Mouse (Mus musculus): ENCODE results near the gene Gm9639. TPM values are rescaled to one million over a fixed set of nuclear protein-coding genes. Genes with fewer than 3 reads are reported as not detected.

The Gm9639 gene
- not detected in 2 replicates for polyA plus RNA-seq (2015; fragmentation: Nextera tagmentation; extraction: Ambion mirVana)

GRCm38 (mm10) chr10:77794976-77795375, at the start of gene Gm9639:
Gene Gm9639 (minus strand): TSS chr10:77795076.

GRCm38 (mm10) chr10:77835647-77836046, 40.8 kb upstream of the Gm9639 start, which contains the start of gene Krtap10-10:
Gene Krtap10-10 (plus strand): TSS chr10:77835947.

GRCm38 (mm10) chr10:77826951-77827350, 32.1 kb upstream of the Gm9639 start, which contains the start of gene Krtap10-4:
Gene Krtap10-4 (minus strand): TSS chr10:77827095.

GRCm38 (mm10) chr10:77814382-77814781, 19.5 kb upstream of the Gm9639 start, which contains the start of gene Gm2696:
Gene Gm2696 (plus strand): TSS chr10:77814682.

GRCm38 (mm10) chr10:77811743-77812142, 16.9 kb upstream of the Gm9639 start, which contains the start of gene Gm9507:
Gene Gm9507 (minus strand): TSS chr10:77811843.

GRCm38 (mm10) chr10:77798921-77799508, 4.1 kb upstream of the Gm9639 start, which contains the start of gene Gm19668:
Gene Gm19668 (minus strand): TSS chr10:77799133.

GRCm38 (mm10) chr10:77787876-77788275, 7.0 kb downstream of the Gm9639 start, which contains the start of gene Gm7137:
Gene Gm7137 (minus strand): TSS chr10:77788200.

GRCm38 (mm10) chr10:77782442-77782841, 12.4 kb downstream of the Gm9639 start, which contains the start of gene Gm3250:
Gene Gm3250 (minus strand): TSS chr10:77782542.

GRCm38 (mm10) chr10:77776844-77777243, 18.0 kb downstream of the Gm9639 start, which contains the start of gene Gm7138:
Gene Gm7138 (minus strand): TSS chr10:77776944.

GRCm38 (mm10) chr10:77771225-77771624, 23.7 kb downstream of the Gm9639 start, which contains the start of gene Gm3238:
Gene Gm3238 (minus strand): TSS chr10:77771325.

GRCm38 (mm10) chr10:77759582-77759981, 35.3 kb downstream of the Gm9639 start, which contains the start of gene Gm3233:
Gene Gm3233 (minus strand): TSS chr10:77759682.

GRCm38 (mm10) chr10:77751254-77751653, 43.6 kb downstream of the Gm9639 start, which contains the start of gene Gm9736:
Gene Gm9736 (minus strand): TSS chr10:77751354.

Other genes starting within 250 kb of the Gm9639 start
- 71.1 and 81.7 TPM in 2 replicates for gene Pttg1ip, start 213.4 kb downstream of the Gm9639 start, polyA plus RNA-seq (2015; fragmentation: Nextera tagmentation; extraction: Ambion mirVana)
- gene Sumo3, start 189.0 kb downstream of the Gm9639 start, polyA plus RNA-seq (2015; fragmentation: Nextera tagmentation; extraction: Ambion mirVana): 163 and 182 TPM in 2 replicates
- 5.2 and 12.6 TPM in 2 replicates for gene Gm49325, start 188.9 kb downstream of the Gm9639 start, polyA plus RNA-seq (2015; fragmentation: Nextera tagmentation; extraction: Ambion mirVana)
- 41.2 and 42.6 TPM in 2 replicates for gene Ube2g2, start 172.8 kb downstream of the Gm9639 start, polyA plus RNA-seq (2015; fragmentation: Nextera tagmentation; extraction: Ambion mirVana)
- gene Tspear, start 108.5 kb downstream of the Gm9639 start, polyA plus RNA-seq (2015; fragmentation: Nextera tagmentation; extraction: Ambion mirVana): 0.10 TPM in 1 of 2 replicates, not detected in the other
- not detected in 2 replicates for gene Gm19402, start 104.3 kb downstream of the Gm9639 start, polyA plus RNA-seq (2015; fragmentation: Nextera tagmentation; extraction: Ambion mirVana)
- gene Gm9508, start 97.8 kb downstream of the Gm9639 start, polyA plus RNA-seq (2015; fragmentation: Nextera tagmentation; extraction: Ambion mirVana): not detected in 2 replicates
- not detected in 2 replicates for gene Gm10272, start 88.5 kb downstream of the Gm9639 start, polyA plus RNA-seq (2015; fragmentation: Nextera tagmentation; extraction: Ambion mirVana)
- not detected in 2 replicates for gene Gm10024, start 83.6 kb downstream of the Gm9639 start, polyA plus RNA-seq (2015; fragmentation: Nextera tagmentation; extraction: Ambion mirVana)
- not detected in 2 replicates for gene Gm10142, start 79.3 kb downstream of the Gm9639 start, polyA plus RNA-seq (2015; fragmentation: Nextera tagmentation; extraction: Ambion mirVana)
- gene Krtap12-1, start 74.5 kb downstream of the Gm9639 start, polyA plus RNA-seq (2015; fragmentation: Nextera tagmentation; extraction: Ambion mirVana): not detected in 2 replicates
- gene Gm10100, start 68.6 kb downstream of the Gm9639 start, polyA plus RNA-seq (2015; fragmentation: Nextera tagmentation; extraction: Ambion mirVana): not detected in 2 replicates
- gene Gm18596, start 52.4 kb downstream of the Gm9639 start, polyA plus RNA-seq (2015; fragmentation: Nextera tagmentation; extraction: Ambion mirVana): not detected in 2 replicates
- not detected in 2 replicates for gene Gm9736, start 43.7 kb downstream of the Gm9639 start, polyA plus RNA-seq (2015; fragmentation: Nextera tagmentation; extraction: Ambion mirVana)
- gene Gm3233, start 35.4 kb downstream of the Gm9639 start, polyA plus RNA-seq (2015; fragmentation: Nextera tagmentation; extraction: Ambion mirVana): not detected in 2 replicates
- not detected in 2 replicates for gene Gm3238, start 23.8 kb downstream of the Gm9639 start, polyA plus RNA-seq (2015; fragmentation: Nextera tagmentation; extraction: Ambion mirVana)
- not detected in 2 replicates for gene Gm7138, start 18.1 kb downstream of the Gm9639 start, polyA plus RNA-seq (2015; fragmentation: Nextera tagmentation; extraction: Ambion mirVana)
- gene Gm3250, start 12.5 kb downstream of the Gm9639 start, polyA plus RNA-seq (2015; fragmentation: Nextera tagmentation; extraction: Ambion mirVana): not detected in 2 replicates
- not detected in 2 replicates for gene Gm7137, start 6.9 kb downstream of the Gm9639 start, polyA plus RNA-seq (2015; fragmentation: Nextera tagmentation; extraction: Ambion mirVana)
- gene Gm19668, start 4.1 kb upstream of the Gm9639 start, polyA plus RNA-seq (2015; fragmentation: Nextera tagmentation; extraction: Ambion mirVana): not detected in 2 replicates
- gene Gm9507, start 16.8 kb upstream of the Gm9639 start, polyA plus RNA-seq (2015; fragmentation: Nextera tagmentation; extraction: Ambion mirVana): not detected in 2 replicates
- gene Gm2696, start 19.6 kb upstream of the Gm9639 start, polyA plus RNA-seq (2015; fragmentation: Nextera tagmentation; extraction: Ambion mirVana): not detected in 2 replicates
- gene Krtap10-4, start 32.0 kb upstream of the Gm9639 start, polyA plus RNA-seq (2015; fragmentation: Nextera tagmentation; extraction: Ambion mirVana): not detected in 2 replicates
- gene Krtap10-10, start 40.9 kb upstream of the Gm9639 start, polyA plus RNA-seq (2015; fragmentation: Nextera tagmentation; extraction: Ambion mirVana): not detected in 2 replicates
- gene Gm36176, start 51.7 kb upstream of the Gm9639 start, polyA plus RNA-seq (2015; fragmentation: Nextera tagmentation; extraction: Ambion mirVana): not detected in 2 replicates
- not detected in 2 replicates for gene Gm10318, start 57.8 kb upstream of the Gm9639 start, polyA plus RNA-seq (2015; fragmentation: Nextera tagmentation; extraction: Ambion mirVana)
- gene Gm3285, start 66.9 kb upstream of the Gm9639 start, polyA plus RNA-seq (2015; fragmentation: Nextera tagmentation; extraction: Ambion mirVana): not detected in 2 replicates
- 0.45 and 0.57 TPM in 2 replicates for gene Lrrc3, start 107.5 kb upstream of the Gm9639 start, polyA plus RNA-seq (2015; fragmentation: Nextera tagmentation; extraction: Ambion mirVana)
- gene Trpm2, start 175.5 kb upstream of the Gm9639 start, polyA plus RNA-seq (2015; fragmentation: Nextera tagmentation; extraction: Ambion mirVana): 7.4 and 8.4 TPM in 2 replicates
- gene 1810043G02Rik, start 183.4 kb upstream of the Gm9639 start, polyA plus RNA-seq (2015; fragmentation: Nextera tagmentation; extraction: Ambion mirVana): 7.3 and 8.6 TPM in 2 replicates
- gene Pfkl, start 215.0 kb upstream of the Gm9639 start, polyA plus RNA-seq (2015; fragmentation: Nextera tagmentation; extraction: Ambion mirVana): 39.6 and 40.7 TPM in 2 replicates
- gene Dnmt3l, start 246.9 kb upstream of the Gm9639 start, polyA plus RNA-seq (2015; fragmentation: Nextera tagmentation; extraction: Ambion mirVana): 0.50 and 0.57 TPM in 2 replicates
- gene Aire, start 248.5 kb upstream of the Gm9639 start, polyA plus RNA-seq (2015; fragmentation: Nextera tagmentation; extraction: Ambion mirVana): 0.07 TPM in 1 of 2 replicates, not detected in the other

All from spleen, postnatal 0 days (tissue).